Mouse (Mus musculus): ENCODE measurements around the gene Ppp1r12c. TPM values are rescaled to one million over a fixed set of nuclear protein-coding genes. Genes with fewer than 3 reads are reported as not detected.
"Not testable (repeated sequence)": the region's sequence is repeated elsewhere in the genome, so short reads cannot be mapped to it uniquely, and the experiment has no call there.

The Ppp1r12c gene
- 61.1 and 72.5 TPM in 2 replicates for polyA plus RNA-seq (2016; fragmentation: Nextera tagmentation; extraction: Ambion mirVana)

- peak within 1 kb of the TSS; percentile 66 for H3K27ac ChIP-seq
- H3K36me3 ChIP-seq = peaks cover 3% of the 10 kb centered on the region
- peaks cover 39% of the 10 kb centered on the region for H3K4me1 ChIP-seq
- H3K9ac ChIP-seq = peak within 1 kb of the TSS; percentile 98
- ATAC-seq (ENCODE audit: low FRiP score, low read depth) = peak; percentile 91
- H3K9me3 ChIP-seq = no peaks in the 10 kb centered on the region
- H3K4me3 ChIP-seq = peak within 1 kb of the TSS; percentile 92
- under 1% methylated on average over 61 of the region's 62 CpGs for WGBS
- no peaks in the 10 kb centered on the region for H3K27me3 ChIP-seq (replicated peaks)
- H3K4me2 ChIP-seq (replicated peaks) = peak within 1 kb of the TSS; percentile 91
These were observed at the start of gene Ppp1r12c for GRCm38 (mm10) chr7:4501558-4502397. Ppp1r12c (minus strand) TSS chr7:4501680.

- peak; percentile 72 for ATAC-seq (ENCODE audit: low FRiP score, low read depth)
These were observed 45.8 kb upstream of the Ppp1r12c start, which contains the start of gene Syt5 for GRCm38 (mm10) chr7:4547221-4547641. Syt5 (minus strand) TSS chr7:4547541.

GRCm38 (mm10) chr7:4546591-4547131, 45.2 kb upstream of the Ppp1r12c start:
- peaks cover 3% of the 10 kb centered on the region; the same call in 1 of the 2 replicates for H3K36me3 ChIP-seq
- H3K27ac ChIP-seq = peak overlapping the region; percentile 26; the same call in 1 of the 2 replicates
- H3K4me2 ChIP-seq (replicated peaks) = peak overlapping the region; percentile 67
- H3K9me3 ChIP-seq = no peaks in the 10 kb centered on the region
- ATAC-seq (ENCODE audit: low FRiP score, low read depth) = peak; percentile 95
- peaks cover 21% of the 10 kb centered on the region for H3K4me1 ChIP-seq
- WGBS = under 1% methylated on average over 26 of the region's 26 CpGs
- H3K9ac ChIP-seq = peak overlapping the region; percentile 57
- peaks cover 6% of the 10 kb centered on the region; the same call in 1 of the 2 replicates for H3K27me3 ChIP-seq (replicated peaks)
- peak overlapping the region; percentile 43 for H3K4me3 ChIP-seq

More at GRCm38 (mm10) chr7:4547221-4547641, 45.8 kb upstream of the Ppp1r12c start, which contains the start of gene Syt5:
- 7% methylated on average over 33 of the region's 33 CpGs for WGBS
- H3K27me3 ChIP-seq (replicated peaks) = peaks cover 6% of the 10 kb centered on the region; the same call in 1 of the 2 replicates
- H3K27ac ChIP-seq = peak within 1 kb of the TSS; percentile 26; the same call in 1 of the 2 replicates
- H3K4me2 ChIP-seq (replicated peaks) = peak within 1 kb of the TSS; percentile 67
- peaks cover 21% of the 10 kb centered on the region for H3K4me1 ChIP-seq
- peak within 1 kb of the TSS; percentile 43 for H3K4me3 ChIP-seq
- H3K9me3 ChIP-seq = no peaks in the 10 kb centered on the region
- H3K36me3 ChIP-seq = 0 out of 2 replicates have a peak, but pooled peaks cover 3% of the 10 kb centered on the region
- H3K9ac ChIP-seq = peak within 1 kb of the TSS; percentile 57

- H3K27me3 ChIP-seq (replicated peaks) = peaks cover 6% of the 10 kb centered on the region; the same call in 1 of the 2 replicates
- H3K9ac ChIP-seq = peak overlapping the region; percentile 57; the same call in 1 of the 2 replicates
- peaks cover 21% of the 10 kb centered on the region for H3K4me1 ChIP-seq
- H3K4me2 ChIP-seq (replicated peaks) = peak overlapping the region; percentile 67
- no peak overlapping the region for H3K27ac ChIP-seq
- no peaks in the 10 kb centered on the region for H3K9me3 ChIP-seq
- 72% methylated on average over 15 of the region's 15 CpGs for WGBS
- H3K36me3 ChIP-seq = peaks cover 6% of the 10 kb centered on the region; the same call in 1 of the 2 replicates
- ATAC-seq (ENCODE audit: low FRiP score, low read depth) = peak; percentile 52
- peak overlapping the region; percentile 43 for H3K4me3 ChIP-seq
These were observed 44.6 kb upstream of the Ppp1r12c start for GRCm38 (mm10) chr7:4546050-4546449.

- peaks cover 10% of the 10 kb centered on the region for H3K36me3 ChIP-seq
- H3K9ac ChIP-seq = no peak overlapping the region
- H3K4me2 ChIP-seq (replicated peaks) = no peak overlapping the region
- no peak overlapping the region for H3K27ac ChIP-seq
- H3K9me3 ChIP-seq = no peaks in the 10 kb centered on the region
- no peak overlapping the region for H3K4me3 ChIP-seq
- ATAC-seq (ENCODE audit: low FRiP score, low read depth) = no peak
- H3K27me3 ChIP-seq (replicated peaks) = no peaks in the 10 kb centered on the region
- peaks cover 16% of the 10 kb centered on the region for H3K4me1 ChIP-seq
- 39% methylated on average over 17 of the region's 17 CpGs for WGBS
These were observed 40.5 kb upstream of the Ppp1r12c start for GRCm38 (mm10) chr7:4542013-4542412.

- 66% methylated on average over 5 of the region's 5 CpGs for whole genome bisulfite sequencing
- no peak overlapping the region for H3K27ac ChIP-seq
- no peaks in the 10 kb centered on the region for H3K9me3 ChIP-seq
- H3K9ac ChIP-seq = no peak overlapping the region
- H3K4me2 ChIP-seq (replicated peaks) = no peak overlapping the region
- no peak for ATAC-seq (ENCODE audit: low FRiP score, low read depth)
- H3K4me3 ChIP-seq = no peak overlapping the region
- H3K4me1 ChIP-seq = peaks cover 10% of the 10 kb centered on the region
- peaks cover 10% of the 10 kb centered on the region for H3K36me3 ChIP-seq
- no peaks in the 10 kb centered on the region for H3K27me3 ChIP-seq (replicated peaks)
These were observed 39.9 kb upstream of the Ppp1r12c start for GRCm38 (mm10) chr7:4541344-4541743.

- no peak overlapping the region for H3K4me3 ChIP-seq
- no peak for ATAC-seq (ENCODE audit: low FRiP score, low read depth)
- H3K27ac ChIP-seq = no peak overlapping the region
- H3K4me2 ChIP-seq (replicated peaks) = no peak overlapping the region
- H3K9ac ChIP-seq = no peak overlapping the region
- H3K27me3 ChIP-seq (replicated peaks) = no peaks in the 10 kb centered on the region
- H3K36me3 ChIP-seq = peaks cover 10% of the 10 kb centered on the region
- H3K9me3 ChIP-seq = no peaks in the 10 kb centered on the region
- no peaks in the 10 kb centered on the region for H3K4me1 ChIP-seq
- WGBS = 86% methylated on average over 2 of the region's 2 CpGs
These were observed 37.5 kb upstream of the Ppp1r12c start for GRCm38 (mm10) chr7:4539019-4539418.

- no peak overlapping the region for H3K27ac ChIP-seq
- ATAC-seq (ENCODE audit: low FRiP score, low read depth) = no peak
- WGBS = 58% methylated on average over 4 of the region's 4 CpGs
- H3K4me1 ChIP-seq = 0 out of 2 replicates have a peak, but pooled peaks cover 1% of the 10 kb centered on the region
- no peak overlapping the region for H3K9ac ChIP-seq
- no peak overlapping the region for H3K4me2 ChIP-seq (replicated peaks)
- peaks cover 6% of the 10 kb centered on the region for H3K36me3 ChIP-seq
- H3K9me3 ChIP-seq = no peaks in the 10 kb centered on the region
- H3K27me3 ChIP-seq (replicated peaks) = 0 out of 2 replicates have a peak, but pooled peaks cover under 1% of the 10 kb centered on the region
- no peak overlapping the region for H3K4me3 ChIP-seq
These were observed 35.7 kb upstream of the Ppp1r12c start for GRCm38 (mm10) chr7:4537181-4537580.

- Histone ChIP-seq H3K27me3 (replicated peaks) (0 out of 2 replicates have a peak, but pooled peaks cover 9% of the 10 kb centered on the region), H3K9me3 (no peaks in the 10 kb centered on the region), H3K27ac (no peak overlapping the region), H3K36me3 (peaks cover 6% of the 10 kb centered on the region; the same call in 1 of the 2 replicates), H3K4me1 (peaks cover 5% of the 10 kb centered on the region; the same call in 1 of the 2 replicates), H3K9ac (no peak overlapping the region), H3K4me2 (replicated peaks) (no peak overlapping the region), H3K4me3 (no peak overlapping the region)
- 86% methylated on average over 4 of the region's 4 CpGs for WGBS
- no peak for ATAC-seq (ENCODE audit: low FRiP score, low read depth)
These were observed 34.9 kb upstream of the Ppp1r12c start for GRCm38 (mm10) chr7:4536369-4536768.

- peak; percentile 64 for ATAC-seq (ENCODE audit: low FRiP score, low read depth)
- no peak within 1 kb of the TSS for H3K9ac ChIP-seq
- peaks cover 17% of the 10 kb centered on the region; the same call in 1 of the 2 replicates for H3K27me3 ChIP-seq (replicated peaks)
- no peaks in the 10 kb centered on the region for H3K36me3 ChIP-seq
- H3K4me2 ChIP-seq (replicated peaks) = peak within 1 kb of the TSS; percentile 61
- peak within 1 kb of the TSS; percentile 24 for H3K4me3 ChIP-seq
- WGBS = 4% methylated on average over 28 of the region's 28 CpGs
- H3K27ac ChIP-seq = no peak within 1 kb of the TSS
- no peaks in the 10 kb centered on the region for H3K9me3 ChIP-seq
- H3K4me1 ChIP-seq = peaks cover 5% of the 10 kb centered on the region; the same call in 1 of the 2 replicates
These were observed 30.7 kb upstream of the Ppp1r12c start, which contains the start of gene Dnaaf3 for GRCm38 (mm10) chr7:4532005-4532729. Dnaaf3 (minus strand) TSS chr7:4532453.

- H3K4me3 ChIP-seq; H3K9me3 ChIP-seq; ATAC-seq (ENCODE audit: low FRiP score, low read depth); H3K9ac ChIP-seq; H3K27ac ChIP-seq; H3K4me2 ChIP-seq (replicated peaks); H3K36me3 ChIP-seq: not testable (repeated sequence)
- H3K4me1 ChIP-seq = peaks cover 10% of the 10 kb centered on the region
- 47% methylated on average over 8 of the region's 8 CpGs for WGBS
- H3K27me3 ChIP-seq (replicated peaks) = peaks cover 19% of the 10 kb centered on the region; the same call in 1 of the 2 replicates
These were observed 28.7 kb upstream of the Ppp1r12c start for GRCm38 (mm10) chr7:4530166-4530565.
